Mouse (Mus musculus): ENCODE measurements around the gene Sgk1. TPM values are rescaled to one million over a fixed set of nuclear protein-coding genes. Genes with fewer than 3 reads are reported as not detected.
"Not testable (repeated sequence)": the region's sequence is repeated elsewhere in the genome, so short reads cannot be mapped to it uniquely, and the experiment has no call there.

Gene Sgk1
- total RNA-seq, 1 experiment from 2014 or later = 120 TPM

GRCm38 (mm10) chr10:21866504-21866903 lies 15.5 kb upstream of the Sgk1 start:
- DNase-seq = no peak

DNA sequence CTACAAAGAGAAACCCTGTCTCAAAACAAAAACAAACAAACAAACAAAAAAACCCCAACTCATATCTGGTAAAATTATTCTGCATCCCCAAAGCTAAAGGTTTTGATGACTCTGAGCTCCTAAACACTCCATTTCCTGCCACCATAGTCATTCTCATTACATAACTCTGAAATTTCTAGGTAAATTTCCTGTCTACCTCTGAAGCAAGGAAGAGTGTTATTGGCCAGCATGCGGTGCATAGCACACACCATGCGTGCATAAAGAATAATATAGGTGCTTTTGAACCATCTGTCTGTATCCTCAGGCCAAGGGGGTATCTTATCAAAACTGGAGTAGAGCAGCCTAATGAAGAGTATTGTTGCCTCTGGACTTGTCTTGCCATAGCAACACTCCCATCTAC lies 13.8 kb upstream of the Sgk1 start:
- no peak for DNase-seq

DNA sequence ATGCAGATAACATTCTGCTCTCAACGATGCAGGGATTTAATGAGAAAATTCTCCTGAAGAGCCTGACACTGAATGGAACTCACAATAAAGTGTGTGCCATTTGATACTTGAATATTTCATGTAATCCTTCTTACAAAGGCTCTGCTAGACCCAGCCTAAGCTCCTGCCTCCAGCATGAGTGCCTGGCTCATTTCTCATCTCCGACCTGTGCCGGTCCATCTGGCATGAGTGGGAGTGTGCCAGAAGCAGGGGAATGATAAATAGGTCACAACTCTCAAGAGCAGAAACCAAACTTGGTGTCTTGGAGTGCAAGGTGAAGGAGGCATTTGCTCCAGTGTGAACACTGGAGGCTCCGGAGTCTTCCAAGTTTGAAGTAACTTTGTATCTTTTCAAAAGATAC lies 13.4 kb upstream of the Sgk1 start:
- no peak for DNase-seq

- no peak for DNase-seq
Measured at GRCm38 (mm10) chr10:21881837-21882183, 174 bp upstream of the Sgk1 start.

DNA sequence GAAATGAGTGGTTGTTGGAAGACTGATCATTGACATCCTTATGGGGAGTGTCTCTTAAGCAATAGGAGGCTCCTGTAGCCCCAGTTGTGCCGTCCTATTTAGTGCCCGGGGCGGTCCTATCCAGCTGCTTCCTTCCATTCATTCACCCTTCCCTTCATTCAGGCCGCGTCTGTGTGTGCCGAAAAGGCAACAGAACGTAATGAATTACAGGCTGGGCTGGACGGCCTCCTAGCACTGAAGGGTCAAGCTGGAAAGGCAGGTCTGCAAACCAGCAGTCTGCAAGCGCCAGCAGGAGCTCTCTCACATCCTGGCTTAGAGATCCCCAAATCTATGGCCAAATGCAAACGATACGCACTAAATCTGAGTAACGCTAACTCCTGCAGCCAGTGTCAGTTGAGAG lies 1.6 kb downstream of the Sgk1 start:
- no peak for DNase-seq

GRCm38 (mm10) chr10:21884534-21884933 lies 2.5 kb downstream of the Sgk1 start:
- DNase-seq = no peak

DNA sequence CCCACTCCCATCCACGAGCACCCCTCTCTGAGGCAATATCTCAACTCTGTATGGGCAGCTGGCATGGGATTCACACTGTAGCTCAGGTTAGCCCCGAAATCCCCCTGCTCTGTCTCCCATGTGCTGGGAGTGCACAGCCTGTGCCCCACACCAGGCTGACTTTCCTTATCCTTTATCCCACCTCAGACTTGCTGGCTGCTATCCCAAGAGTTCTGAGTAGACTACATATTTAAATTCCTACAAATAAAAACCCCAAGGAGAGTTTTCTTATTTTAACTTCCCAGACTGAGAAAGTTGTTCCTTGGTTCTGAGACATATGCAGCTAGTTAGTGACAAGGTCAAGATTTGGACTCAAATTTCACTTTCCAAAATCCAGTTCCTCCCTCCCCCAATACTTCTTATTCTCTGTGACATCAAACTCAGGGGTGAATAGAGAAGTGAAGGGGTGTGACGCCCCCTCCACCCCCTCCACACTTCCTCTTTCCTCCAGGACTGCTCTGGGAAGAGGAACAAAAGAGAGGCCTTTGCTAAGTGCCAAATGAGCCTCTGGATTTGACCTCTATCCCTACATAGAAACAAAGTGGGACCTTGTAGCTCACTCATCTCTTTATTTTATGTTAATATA lies 7.3 kb downstream of the Sgk1 start:
- DNase-seq = no peak

DNA sequence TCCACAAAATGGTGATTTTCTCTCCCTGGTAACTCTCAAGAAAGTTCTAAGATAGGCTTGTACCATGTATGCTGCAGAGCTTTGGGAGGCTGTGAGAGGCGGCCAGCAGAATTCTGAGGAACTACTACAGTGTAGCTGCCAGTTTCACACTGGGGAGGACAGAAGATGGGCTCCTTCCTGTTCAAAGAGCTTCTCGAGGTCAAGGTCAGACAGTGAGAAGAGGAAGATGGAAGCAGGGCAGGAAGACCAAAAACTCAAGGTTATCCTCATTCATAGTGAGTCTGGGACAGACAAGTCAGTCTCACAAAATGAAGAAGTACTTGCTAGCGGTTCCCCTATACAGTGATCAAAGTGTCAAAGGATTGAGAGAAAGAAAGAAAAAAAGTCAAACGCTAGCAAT lies 8.3 kb downstream of the Sgk1 start:
- DNase-seq = no peak

DNA sequence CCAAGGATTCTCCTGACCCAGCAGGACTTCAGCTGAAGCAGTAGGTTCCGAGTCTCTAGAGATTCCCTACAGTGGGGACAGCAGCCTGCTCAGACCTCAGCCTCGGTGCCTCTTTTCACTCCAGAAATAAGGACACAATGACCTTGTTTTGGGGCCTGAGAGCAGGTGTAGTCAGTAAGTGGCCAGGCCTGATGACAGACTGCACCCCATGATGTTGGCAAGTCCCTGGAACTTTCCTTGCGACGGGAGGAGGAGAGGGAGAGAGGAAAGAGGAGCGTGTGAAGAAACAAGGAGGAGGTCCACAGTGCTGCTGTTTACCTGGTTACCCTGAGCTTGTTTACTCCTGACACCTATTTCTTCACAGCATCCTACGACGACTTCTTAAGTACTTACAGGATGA lies 9.5 kb downstream of the Sgk1 start:
- DNase-seq = no peak

DNA sequence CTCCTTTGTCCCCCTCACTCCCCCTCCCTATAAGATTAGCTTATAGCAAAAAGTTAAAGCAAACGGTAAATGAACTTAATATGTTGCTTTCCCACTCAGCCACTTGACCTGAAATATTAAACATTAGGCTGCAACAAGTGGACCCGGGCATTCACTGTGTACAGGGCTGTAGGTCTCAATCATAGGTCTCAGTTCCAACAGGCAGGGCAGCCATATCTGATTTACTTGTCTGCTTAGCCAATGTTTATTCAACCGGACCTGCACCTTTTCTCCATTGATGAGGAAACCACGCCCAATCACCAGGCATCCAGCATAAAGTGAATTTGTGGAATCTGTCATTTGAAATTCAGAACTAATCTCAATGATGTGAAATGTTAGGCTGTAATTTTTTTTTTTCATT lies 10.1 kb downstream of the Sgk1 start:
- DNase-seq = no peak

DNA sequence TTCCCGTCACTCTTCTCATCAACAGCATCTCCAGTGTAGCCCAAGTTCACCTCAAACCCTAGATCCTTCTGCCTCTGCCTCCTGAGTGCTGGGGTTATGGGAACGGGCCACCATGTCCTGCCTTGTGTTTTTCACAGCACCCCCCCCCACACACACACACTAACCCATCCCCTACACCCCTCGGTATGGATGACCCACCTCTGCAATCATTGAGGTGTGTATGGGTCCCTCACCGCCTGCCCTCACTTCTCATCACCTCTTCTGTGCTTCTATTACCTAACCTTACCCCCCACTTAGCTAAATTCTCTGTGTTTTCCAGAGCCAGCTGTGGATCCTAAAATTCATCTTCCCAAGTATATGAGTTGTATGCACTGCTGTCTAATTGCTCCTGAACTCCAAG lies 16.4 kb downstream of the Sgk1 start:
- no peak for DNase-seq

DNA sequence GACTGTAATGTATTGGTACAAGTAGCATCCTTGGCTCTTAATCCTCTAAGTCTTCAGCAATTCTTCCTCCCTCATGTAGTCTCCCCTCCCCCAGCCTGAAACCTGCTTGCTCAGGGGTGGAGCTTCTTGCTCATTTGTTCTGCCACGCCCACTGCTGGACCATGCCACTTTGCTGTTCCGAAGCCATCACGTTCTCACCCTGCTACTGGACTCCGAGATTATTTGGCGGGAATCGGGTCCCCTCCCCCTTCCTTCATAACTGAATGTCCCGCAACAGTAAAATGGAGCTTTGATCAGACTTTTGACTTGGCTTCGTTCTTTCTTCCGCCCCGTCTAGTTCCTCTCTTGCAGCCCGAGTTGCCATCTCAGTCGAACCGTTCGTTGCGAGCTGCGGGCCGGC lies 16.9 kb downstream of the Sgk1 start:
- not testable (repeated sequence) for DNase-seq

DNA sequence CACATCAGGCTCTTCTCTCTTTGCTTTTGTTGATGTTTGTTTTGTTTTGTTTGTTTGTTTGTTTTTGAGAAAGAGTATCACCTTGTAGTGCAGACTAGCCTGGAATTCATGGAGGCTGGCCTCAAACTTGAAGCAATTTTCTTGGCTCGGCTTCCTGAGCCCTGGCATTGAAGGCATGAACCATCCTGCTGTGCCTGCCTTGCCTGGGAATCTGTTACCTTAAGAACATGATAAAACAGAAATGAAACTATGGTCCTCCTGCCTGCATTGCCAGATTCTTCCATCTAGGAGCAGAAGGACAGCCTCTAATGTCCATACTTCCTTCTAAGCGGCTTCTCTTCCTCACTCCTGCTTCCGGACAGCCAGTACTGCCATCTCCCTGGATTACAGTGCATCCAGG lies 17.4 kb downstream of the Sgk1 start:
- DNase-seq = no peak

GRCm38 (mm10) chr10:21902152-21903140 lies 20.5 kb downstream of the Sgk1 start:
- DNase-seq = no peak

DNA sequence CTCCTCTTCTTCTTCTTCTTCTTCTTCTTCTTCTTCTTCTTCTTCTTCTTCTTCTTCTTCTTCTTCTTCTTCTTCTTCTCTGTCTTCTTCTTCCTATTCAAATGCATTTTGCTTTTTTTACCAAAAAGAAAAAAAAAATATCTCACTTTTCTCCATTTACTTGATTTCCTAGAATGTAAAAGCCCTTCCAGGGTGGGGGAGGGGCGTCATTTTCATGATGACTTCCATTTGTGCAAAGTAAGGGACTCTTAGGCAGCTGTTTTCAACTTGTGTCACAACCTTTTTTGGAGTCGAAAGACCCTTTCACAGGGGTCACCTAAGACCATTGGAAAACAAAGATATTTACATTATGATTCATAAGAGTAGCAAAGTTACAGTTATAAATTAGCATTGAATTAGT lies 22.2 kb downstream of the Sgk1 start:
- no peak for DNase-seq

DNA sequence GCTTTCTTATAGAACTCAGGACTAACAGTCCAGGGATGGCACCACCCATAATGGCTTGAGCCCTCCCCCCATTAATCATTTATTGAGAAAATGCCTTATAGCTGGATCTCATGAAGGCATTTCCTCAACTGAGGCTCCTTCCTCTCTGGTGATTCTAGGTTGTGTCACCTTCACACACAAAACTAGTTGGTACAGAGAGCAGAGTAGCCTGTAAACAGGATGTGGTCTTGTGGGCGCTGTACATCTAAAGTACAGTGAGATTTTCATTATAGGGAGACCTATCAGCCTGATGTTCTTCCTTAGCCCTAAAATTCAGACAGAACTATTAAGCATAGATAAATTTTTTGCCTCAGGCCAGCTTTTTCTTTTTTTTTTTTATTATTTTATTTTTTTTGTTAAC lies 23.6 kb downstream of the Sgk1 start:
- no peak for DNase-seq

DNA sequence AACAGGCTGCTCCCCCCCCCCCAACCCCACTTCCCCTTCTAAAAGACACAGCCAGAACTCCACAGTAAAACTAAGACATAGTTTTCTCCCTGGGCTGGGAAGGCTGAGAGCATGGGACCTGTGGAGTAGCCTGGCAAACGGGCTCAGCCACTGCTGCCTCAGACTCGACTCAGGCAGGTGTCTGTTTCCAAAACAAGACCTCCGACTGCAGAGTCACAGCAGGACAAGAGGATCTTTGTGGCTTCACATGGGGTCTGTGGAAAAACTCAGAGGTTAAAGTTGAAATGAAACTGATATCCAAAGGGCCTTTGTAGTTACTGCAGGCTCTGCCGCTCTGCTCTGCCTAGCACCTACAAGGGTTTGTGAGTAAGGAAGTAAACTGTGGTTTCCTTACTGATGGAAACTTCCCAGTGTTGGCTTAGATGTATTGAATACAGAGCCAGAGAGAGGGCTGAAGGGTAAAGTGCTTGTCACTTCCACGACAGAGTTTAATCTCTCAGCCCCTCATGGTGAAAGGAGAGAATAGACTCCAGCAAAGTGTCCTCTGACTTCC lies 25.0 kb downstream of the Sgk1 start:
- no peak for DNase-seq

DNA sequence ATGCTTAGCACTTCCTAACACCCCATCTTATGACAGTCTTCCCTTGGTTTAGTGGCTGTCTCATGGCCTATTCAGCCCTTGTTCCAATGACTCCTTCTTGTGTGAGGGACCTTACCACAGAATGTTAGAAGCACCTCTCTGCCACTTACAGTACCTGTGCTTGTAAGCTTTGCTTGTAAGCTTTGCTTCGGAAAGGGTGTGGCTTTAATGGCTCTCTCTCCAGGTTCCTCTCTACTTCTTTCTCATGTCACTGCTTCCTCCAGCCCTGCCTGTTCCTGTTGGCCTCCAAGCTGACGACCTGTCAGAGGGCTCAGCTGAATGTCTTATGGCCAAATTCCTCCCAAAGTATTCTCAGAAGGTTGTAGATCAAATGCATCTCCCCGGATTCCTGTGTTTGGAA lies 25.8 kb downstream of the Sgk1 start:
- no peak for DNase-seq

GRCm38 (mm10) chr10:21908686-21909085 lies 26.7 kb downstream of the Sgk1 start:
- no peak for DNase-seq

DNA sequence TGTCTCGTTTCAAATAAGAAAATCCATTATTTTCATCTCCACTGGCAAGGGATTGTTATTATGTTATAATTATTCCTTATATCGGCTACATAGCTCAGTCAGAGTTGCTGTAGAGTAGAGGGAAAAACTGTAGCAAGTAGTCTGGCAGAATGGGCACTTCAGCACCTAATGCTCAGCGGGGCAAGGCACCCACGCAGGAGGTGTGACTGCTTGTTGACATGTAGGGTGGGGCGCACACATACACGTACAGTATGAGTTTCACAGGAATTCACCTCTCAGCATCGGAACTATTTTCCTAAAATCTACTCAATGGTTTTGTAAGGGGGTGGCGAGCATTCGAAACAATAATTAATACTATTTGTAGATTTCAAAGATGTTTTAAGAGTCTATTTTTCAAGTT lies 28.4 kb downstream of the Sgk1 start:
- no peak for DNase-seq

DNA sequence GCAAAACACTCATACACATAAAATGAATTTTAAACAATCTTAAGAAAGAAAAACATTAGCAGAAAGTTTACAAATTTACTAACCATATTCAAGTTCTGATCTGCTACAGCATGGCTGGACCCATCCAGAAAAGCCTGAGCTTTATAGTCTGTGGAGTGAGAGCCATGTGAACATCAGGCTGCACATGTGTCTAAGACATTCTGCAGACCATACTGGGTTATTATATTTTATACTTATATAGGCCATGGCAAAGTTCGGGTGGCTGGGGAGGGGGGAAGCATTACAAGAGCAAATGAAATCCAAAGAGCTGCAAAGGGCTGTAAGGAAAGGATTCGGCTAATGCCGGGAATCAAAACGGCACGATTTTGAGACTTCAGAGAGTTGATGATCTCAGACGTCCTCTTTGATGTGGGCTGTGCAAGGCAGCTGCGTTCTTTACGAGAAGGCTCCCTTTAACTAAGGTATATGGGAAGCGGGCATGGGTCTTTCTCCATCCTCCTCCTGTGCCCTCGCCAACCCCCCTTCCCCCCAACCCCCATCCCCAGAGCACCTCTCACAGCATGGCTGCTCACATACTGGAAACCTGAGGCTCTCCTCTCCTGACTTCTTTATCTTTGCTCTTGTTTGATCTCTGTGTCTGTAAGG lies 29.4 kb downstream of the Sgk1 start:
- DNase-seq = no peak

DNA sequence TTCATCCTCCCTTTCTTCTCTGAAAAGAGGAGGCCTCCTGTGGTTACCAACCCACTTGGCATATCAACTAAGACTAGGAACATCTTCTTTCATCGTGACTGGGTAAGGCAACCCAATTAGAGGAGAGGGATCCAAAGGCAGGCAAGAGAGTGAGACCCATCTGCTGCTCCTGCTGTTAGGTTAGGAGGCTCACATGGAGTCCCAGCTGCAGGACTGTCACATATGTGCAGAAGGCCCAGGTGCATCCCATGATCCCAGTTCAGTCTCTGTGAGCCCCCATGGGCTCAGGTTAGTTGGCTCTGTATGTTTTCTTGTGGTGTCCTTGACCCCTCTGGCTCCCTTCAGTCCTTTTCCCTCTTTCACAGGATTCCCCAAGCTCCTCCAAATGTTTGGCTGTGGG lies 32.8 kb downstream of the Sgk1 start:
- DNase-seq = no peak

All from adrenal gland, postnatal 25 days (tissue).